Mouse (Mus musculus) spleen, adult 10 weeks (tissue): ENCODE data around the gene Slc12a4. TPM values are rescaled to one million over a fixed set of nuclear protein-coding genes. Genes with fewer than 3 reads are reported as not detected.

Source experiments
- polyA plus RNA-seq: library from polyadenylated mRNA; stranded (reverse); fragments of 350-450 nt; fragmentation: Illumina TruSeq; extraction: RNeasy Lipid Tissue Mini Kit (QIAGEN cat#74804); gene quantifications from one replicate; pipeline ENCODE4 v1.2.3, GENCODE M21; 2015; ENCODE audit warnings: low replicate concordance; ENCODE audit not compliant: insufficient read depth

The Slc12a4 gene
- polyA plus RNA-seq = 10.7 TPM

DNA sequence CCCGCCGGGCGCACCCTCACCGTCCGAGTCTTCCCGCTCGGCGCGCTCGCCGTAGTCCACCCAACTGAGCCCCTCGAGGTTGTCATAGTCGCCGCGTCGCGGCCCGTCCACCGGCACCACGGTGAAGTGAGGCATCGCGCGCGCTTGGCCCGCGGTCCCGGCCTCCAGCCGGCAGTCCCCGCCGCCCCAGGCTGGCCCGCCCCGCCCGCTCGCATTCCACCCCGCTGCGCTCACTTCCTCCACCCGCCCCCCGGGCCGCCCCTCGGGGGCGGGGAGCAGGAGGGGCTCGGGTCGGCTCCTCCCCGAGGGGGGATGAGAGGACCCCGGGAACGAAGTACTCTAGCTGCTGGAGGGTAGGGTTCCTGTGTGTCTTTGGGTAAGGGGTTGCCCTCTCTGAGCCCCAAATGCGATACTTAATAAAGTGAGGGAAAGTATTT is at the start of gene Slc12a4:
Gene Slc12a4, minus strand, starts transcription at position 193 of the 437 bp plus-strand sequence.

DNA sequence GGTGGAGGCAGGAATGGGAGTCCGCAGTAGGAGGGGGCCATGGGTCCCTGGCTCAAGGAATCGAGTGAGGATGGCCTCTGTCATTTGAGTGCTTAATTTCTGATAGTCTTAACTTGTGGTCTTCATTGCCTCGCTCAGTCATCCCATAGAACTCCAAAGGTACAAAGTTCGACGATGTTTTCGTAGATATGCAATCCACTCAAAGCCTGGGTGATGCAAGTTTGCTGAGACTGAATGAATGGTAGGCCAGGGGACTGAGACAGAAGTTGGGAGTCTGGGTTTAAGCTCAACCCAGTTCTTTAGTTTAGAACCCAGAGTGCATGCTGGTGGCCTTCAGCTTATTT is 45.7 kb upstream of the Slc12a4 start, which contains the start of gene Ddx28:
Gene Ddx28, minus strand, starts transcription at position 240 of the 344 bp plus-strand sequence.

DNA sequence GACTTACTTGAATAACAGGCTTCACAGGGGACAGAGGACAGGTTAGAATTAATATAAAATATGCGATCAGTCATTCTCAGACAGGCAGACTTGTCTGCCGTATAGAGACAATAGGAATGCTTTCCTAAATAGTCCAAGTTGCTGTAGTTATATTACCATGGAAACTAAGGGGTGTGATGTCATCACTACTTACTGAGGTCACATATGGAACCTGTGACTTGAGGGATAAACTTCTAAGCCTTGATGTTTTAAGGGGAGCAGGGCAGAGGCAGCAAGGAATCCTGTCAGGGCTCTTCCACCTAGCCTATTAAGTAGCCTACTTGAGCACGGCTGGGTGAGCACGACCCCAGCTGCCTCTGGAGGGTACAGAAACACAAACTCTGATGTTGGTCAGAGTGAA is 40.0 kb upstream of the Slc12a4 start, which contains the start of gene Dpep2nb:
Gene Dpep2nb, minus strand, starts transcription at position 101 of the 400 bp plus-strand sequence.

DNA sequence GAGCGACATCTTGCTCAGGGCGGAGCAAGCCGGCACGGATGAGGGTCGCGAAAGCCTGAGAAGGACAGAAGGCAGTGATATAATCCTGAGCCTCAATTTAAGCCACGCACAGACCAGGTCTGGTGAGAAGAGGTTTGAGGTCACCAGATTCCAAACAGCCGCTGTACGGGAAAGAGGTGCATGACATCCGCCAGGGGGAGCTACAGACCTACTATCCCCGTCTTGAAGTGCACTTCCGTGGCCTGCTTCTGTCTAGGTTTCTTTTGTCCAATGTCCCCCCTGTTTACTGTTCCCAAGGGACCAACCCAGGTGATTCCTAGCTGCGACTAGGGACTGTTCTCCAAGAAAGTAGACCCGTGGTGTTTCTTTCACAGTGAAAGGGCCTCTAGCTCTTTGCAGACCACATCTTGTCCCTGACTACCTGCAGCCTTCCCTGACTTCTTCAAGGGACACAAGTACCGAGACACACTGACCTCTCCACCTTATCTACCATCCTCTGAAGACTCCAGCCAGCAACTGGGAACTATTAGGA is 25.0 kb upstream of the Slc12a4 start, which contains the start of gene Dus2:
Gene Dus2, plus strand, starts transcription at position 482 of the 532 bp plus-strand sequence.

DNA sequence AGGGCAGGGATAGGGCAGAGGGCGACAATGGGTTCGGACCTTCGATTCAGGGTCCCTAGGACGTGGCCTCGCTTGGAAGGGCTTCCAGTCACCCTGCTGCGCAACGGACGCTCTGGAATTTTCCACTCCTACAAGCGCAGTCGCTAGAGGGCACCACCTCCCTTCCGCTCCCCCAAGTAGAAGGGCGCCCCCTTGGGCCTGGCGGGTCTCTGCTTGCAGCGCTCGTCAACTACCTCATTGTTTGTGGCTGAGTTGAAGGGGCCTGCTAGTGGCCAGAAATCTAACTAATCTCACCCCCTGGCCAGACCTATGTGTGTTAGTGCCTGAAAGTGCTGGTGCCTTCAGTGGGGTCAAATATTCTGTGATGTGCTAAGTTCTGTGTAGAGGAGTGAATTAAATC is 13.4 kb upstream of the Slc12a4 start, which contains the start of gene Dpep3:
Gene Dpep3, minus strand, starts transcription at position 105 of the 400 bp plus-strand sequence.

DNA sequence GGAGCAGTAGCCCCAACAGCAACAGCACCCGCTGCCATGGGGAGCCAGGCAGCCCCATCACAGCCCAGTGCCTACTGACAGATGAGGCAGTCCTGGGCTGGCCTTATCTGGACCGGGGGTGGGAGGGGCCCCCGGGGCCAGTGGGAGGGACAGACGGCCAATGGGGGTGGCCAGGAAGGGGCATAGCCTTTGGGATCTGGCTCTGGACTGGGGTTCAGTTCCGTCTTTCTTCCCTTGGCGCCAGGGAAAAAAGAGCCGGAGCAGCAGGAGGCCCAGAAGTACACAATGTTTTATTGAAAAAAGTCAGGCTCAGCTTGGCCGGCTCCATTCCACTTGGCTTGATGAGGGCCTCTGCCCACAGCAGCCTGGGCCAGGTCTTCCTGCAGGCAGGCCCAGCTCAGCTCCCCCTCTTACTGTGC is 22.6 kb downstream of the Slc12a4 start, which contains the start of gene Lcat:
Gene Lcat, minus strand, starts transcription at position 62 of the 419 bp plus-strand sequence.

DNA sequence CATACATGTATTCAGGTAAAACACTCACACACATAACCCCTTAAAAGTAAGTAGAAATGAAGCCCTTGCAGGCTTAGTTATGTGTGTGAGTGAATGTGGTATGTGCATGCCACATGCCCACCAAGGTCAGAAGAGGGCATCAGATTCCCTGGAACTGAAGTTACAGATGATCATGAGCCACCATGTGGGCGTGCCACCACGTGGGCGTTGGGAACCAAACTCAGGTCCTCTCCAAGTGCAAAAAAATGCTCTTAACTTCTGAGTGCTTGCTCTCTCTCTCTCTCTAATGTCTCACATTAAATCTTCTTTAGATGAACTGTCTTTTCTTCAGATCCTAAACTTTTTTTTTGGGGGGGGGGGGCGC is 27.6 kb downstream of the Slc12a4 start, which contains the start of gene Psmb10:
Gene Psmb10, minus strand, starts transcription at position 139 of the 364 bp plus-strand sequence.

DNA sequence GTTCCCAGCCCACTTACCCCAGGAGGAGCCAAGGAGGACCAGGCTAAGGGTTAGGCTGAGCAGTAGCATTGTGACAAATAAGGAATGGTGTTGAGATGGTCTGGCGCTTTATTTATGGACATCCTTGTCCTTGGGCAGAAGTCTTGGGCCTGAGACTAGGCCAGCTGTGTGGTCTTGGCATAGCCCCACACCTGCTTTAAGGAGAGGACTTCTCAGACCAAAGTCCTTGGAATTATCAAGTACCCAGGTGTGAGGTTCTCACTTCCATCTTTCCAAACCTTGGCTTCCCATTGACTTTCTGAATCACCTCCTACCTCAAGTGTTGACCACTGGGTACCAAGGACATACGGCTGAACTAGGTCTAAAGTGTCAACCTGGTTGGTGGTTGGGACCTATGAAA is 32.1 kb downstream of the Slc12a4 start, which contains the start of gene Ctrl:
Gene Ctrl, minus strand, starts transcription at position 101 of the 400 bp plus-strand sequence.

DNA sequence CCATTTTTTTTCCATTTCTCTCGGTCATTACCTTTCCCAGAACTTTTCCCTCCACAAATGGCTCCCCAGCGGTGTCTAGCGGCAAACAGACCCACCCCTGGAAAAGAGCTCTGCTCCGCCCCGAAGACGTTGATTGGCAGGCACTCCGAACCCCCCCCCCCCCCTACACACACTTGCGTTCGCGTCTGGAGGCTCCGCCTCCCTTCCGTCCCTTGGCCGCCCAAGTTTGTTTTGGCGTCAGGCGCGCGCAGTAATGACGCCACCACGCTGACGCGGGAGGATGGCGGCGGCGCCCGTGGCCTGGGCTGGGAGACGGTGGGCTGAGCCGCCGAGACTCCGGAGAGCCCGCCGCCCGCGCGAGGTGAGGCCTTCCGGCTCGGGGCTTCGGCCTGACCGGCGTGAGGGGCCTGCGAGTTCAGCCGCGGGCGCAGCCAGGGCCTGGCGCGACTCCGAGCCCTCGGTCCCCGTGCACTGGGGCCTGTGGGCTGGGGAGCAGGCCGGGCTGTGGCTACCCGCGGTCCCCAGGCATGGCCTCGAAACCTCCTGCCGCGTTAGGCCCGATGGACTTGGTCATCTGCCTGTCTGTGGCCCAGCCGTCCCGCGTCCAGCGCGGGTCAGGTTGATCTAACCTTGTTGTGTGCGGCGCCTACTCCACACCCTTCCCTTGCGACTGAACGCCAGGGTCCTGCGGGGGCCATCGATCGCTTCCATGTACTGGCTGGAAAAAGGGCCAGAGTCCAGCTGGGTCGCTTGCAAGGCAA is 65.5 kb downstream of the Slc12a4 start, which contains the start of gene Pskh1:
Gene Pskh1, plus strand, starts transcription at position 262 of the 761 bp plus-strand sequence.

Other genes starting within 250 kb of the Slc12a4 start
- 0.99 TPM for gene Gfod2, start 207.4 kb downstream of the Slc12a4 start, polyA plus RNA-seq
- 33.1 TPM for gene Ranbp10, start 138.7 kb downstream of the Slc12a4 start, polyA plus RNA-seq
- 0.18 TPM for gene Tsnaxip1, start 138.4 kb downstream of the Slc12a4 start, polyA plus RNA-seq
- gene Cenpt, start 112.8 kb downstream of the Slc12a4 start, polyA plus RNA-seq = 12.7 TPM
- gene Thap11, start 111.0 kb downstream of the Slc12a4 start, polyA plus RNA-seq = 21.7 TPM
- gene Nutf2, start 105.5 kb downstream of the Slc12a4 start, polyA plus RNA-seq = 79.0 TPM
- 23.4 TPM for gene Edc4, start 85.2 kb downstream of the Slc12a4 start, polyA plus RNA-seq
- not detected for gene Nrn1l, start 72.5 kb downstream of the Slc12a4 start, polyA plus RNA-seq
- gene Pskh1, start 65.7 kb downstream of the Slc12a4 start, polyA plus RNA-seq = 11.7 TPM
- 3.9 TPM for gene Ctrl, start 32.2 kb downstream of the Slc12a4 start, polyA plus RNA-seq
- 35.5 TPM for gene Psmb10, start 27.7 kb downstream of the Slc12a4 start, polyA plus RNA-seq
- 1.4 TPM for gene Lcat, start 22.7 kb downstream of the Slc12a4 start, polyA plus RNA-seq
- 0.22 TPM for gene Dpep3, start 13.3 kb upstream of the Slc12a4 start, polyA plus RNA-seq
- 16.9 TPM for gene Dus2, start 25.2 kb upstream of the Slc12a4 start, polyA plus RNA-seq
- not detected for gene Dpep2nb, start 39.9 kb upstream of the Slc12a4 start, polyA plus RNA-seq
- gene Ddx28, start 45.8 kb upstream of the Slc12a4 start, polyA plus RNA-seq = 6.9 TPM
- 110 TPM for gene Nfatc3, start 92.7 kb upstream of the Slc12a4 start, polyA plus RNA-seq
- 0.06 TPM for gene Esrp2, start 170.9 kb upstream of the Slc12a4 start, polyA plus RNA-seq
- 32.9 TPM for gene Pla2g15, start 184.3 kb upstream of the Slc12a4 start, polyA plus RNA-seq
- gene Slc7a6, start 202.8 kb upstream of the Slc12a4 start, polyA plus RNA-seq = 27.4 TPM
- 79.5 TPM for gene Slc7a6os, start 244.8 kb upstream of the Slc12a4 start, polyA plus RNA-seq
- gene Prmt7, start 244.8 kb upstream of the Slc12a4 start, polyA plus RNA-seq = 20.2 TPM